Mouse (Mus musculus): ENCODE measurements around the gene Xaf1. TPM values are rescaled to one million over a fixed set of nuclear protein-coding genes. Genes with fewer than 3 reads are reported as not detected.

The Xaf1 gene
- polyA plus RNA-seq (2021) = 8.6 TPM

DNA sequence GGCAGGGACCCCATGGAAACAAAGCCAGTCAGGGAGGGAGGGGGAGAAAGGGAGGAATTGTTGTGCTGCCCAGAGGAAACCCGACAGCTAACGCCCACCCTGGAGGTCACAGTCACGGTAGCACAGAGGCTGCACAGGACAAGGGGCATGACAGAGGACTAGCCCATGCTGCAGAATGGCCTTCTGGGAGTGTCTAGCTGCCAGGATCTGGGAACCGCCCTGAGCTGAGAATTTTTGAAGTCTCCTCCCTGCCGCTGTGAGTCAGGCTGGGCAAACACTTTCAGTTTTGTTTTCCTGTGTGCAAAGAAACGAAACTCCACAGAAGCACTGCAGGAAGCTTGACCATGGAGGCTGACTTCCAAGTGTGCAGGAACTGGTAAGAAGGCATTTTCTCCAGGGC lies at the start of gene Xaf1:
Xaf1 (plus strand) TSS at position 296 of the 400 bp plus-strand sequence.
- ATAC-seq (peak; percentile 92), DNase-seq (ENCODE audit: low read depth, low spot score) (peak; percentile 33)
- TF ChIP-seq CTCF (IDR thresholded peaks at IDR 0.05) = no peak
- H3K27me3 ChIP-seq = no peaks in the 10 kb centered on the region
- ChIA-PET CTCF (interaction anchor here (1.3 to 2.6 kb wide), 4 partner anchors 13 to 43 kb away, joined by 3 to 8 read pairs (median 3); no protein-coding TSS in a partner anchor), POLR2A (interaction anchor here (1.0 to 1.5 kb wide), 2 partner anchors 10 to 33 kb away, joined by 3 read pairs; no protein-coding TSS in a partner anchor)
- in situ Hi-C loops (cut with MboI; ENCODE audit: low pct_unique_long_range_greater_than_20kb) = no loop called here

DNA sequence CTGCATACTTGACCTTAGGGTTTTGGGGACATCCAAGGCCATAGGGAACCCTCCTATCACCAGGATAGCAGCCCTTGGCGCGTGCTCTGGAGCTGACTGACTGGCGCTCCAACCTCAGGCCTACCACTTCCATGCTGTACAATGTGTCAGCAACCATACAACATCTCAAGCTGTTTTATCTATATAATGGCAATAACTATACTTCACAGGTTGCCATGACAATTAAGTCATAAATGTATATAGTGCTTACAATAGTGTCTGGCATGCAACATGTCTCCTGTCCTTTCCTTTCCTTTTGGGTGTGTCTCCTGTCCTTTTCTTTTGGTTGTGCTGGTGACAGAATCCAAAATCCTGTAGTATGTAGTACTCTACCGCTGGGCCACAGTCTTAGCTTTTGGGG lies 45.8 kb upstream of the Xaf1 start:
- H3K27me3 ChIP-seq = peaks cover 10% of the 10 kb centered on the region
- POLR2A ChIA-PET = no interaction called here
- in situ Hi-C loops (cut with MboI; ENCODE audit: low pct_unique_long_range_greater_than_20kb) = no loop called here
- no peak for DNase-seq (ENCODE audit: low read depth, low spot score)
- CTCF ChIA-PET = no interaction called here
- ATAC-seq = no peak
- no peak for TF ChIP-seq CTCF (IDR thresholded peaks at IDR 0.05)

GRCm38 (mm10) chr11:72256441-72256840 lies 45.0 kb upstream of the Xaf1 start:
- POLR2A ChIA-PET = no interaction called here
- CTCF ChIA-PET = no interaction called here
- H3K27me3 ChIP-seq = peaks cover 6% of the 10 kb centered on the region
- ATAC-seq (no peak), DNase-seq (ENCODE audit: low read depth, low spot score) (no peak)
- in situ Hi-C loops (cut with MboI; ENCODE audit: low pct_unique_long_range_greater_than_20kb) = no loop called here
- TF ChIP-seq CTCF (IDR thresholded peaks at IDR 0.05) = no peak

- CTCF ChIA-PET = interaction anchor here (1.0 kb wide), 1 partner anchor 50 kb away, joined by 4 read pairs; no protein-coding TSS in a partner anchor
- no peak for DNase-seq (ENCODE audit: low read depth, low spot score)
Measured at GRCm38 (mm10) chr11:72265483-72265882, 35.9 kb upstream of the Xaf1 start.

GRCm38 (mm10) chr11:72266207-72266959 lies 35.0 kb upstream of the Xaf1 start:
- ChIA-PET CTCF (interaction anchor here (0.6 to 1.0 kb wide), 3 partner anchors 18 to 49 kb away, joined by 3 to 4 read pairs (median 4); no protein-coding TSS in a partner anchor), POLR2A (no interaction called here)
- peak; percentile 87 for TF ChIP-seq CTCF (IDR thresholded peaks at IDR 0.05)
- peaks cover 23% of the 10 kb centered on the region for H3K27me3 ChIP-seq
- in situ Hi-C loops (cut with MboI; ENCODE audit: low pct_unique_long_range_greater_than_20kb) = loop anchor here (5.0 kb wide), 1 partner anchor 34 kb away; no protein-coding TSS in a partner anchor
- ATAC-seq = peak; percentile 79
- no peak for DNase-seq (ENCODE audit: low read depth, low spot score)

More at GRCm38 (mm10) chr11:72265483-72265882, 35.9 kb upstream of the Xaf1 start:
- peaks cover 23% of the 10 kb centered on the region for H3K27me3 ChIP-seq
- POLR2A ChIA-PET = no interaction called here
- in situ Hi-C loops (cut with MboI; ENCODE audit: low pct_unique_long_range_greater_than_20kb) = loop anchor here (5.0 kb wide), 1 partner anchor 33 kb away; no protein-coding TSS in a partner anchor
- no peak for TF ChIP-seq CTCF (IDR thresholded peaks at IDR 0.05)
- no peak for ATAC-seq

- no peak for DNase-seq (ENCODE audit: low read depth, low spot score)
- in situ Hi-C loops (cut with MboI; ENCODE audit: low pct_unique_long_range_greater_than_20kb) = loop anchor here (5.0 kb wide), 1 partner anchor 35 kb away; no protein-coding TSS in a partner anchor
- ChIA-PET CTCF (no interaction called here), POLR2A (no interaction called here)
- peaks cover 23% of the 10 kb centered on the region for H3K27me3 ChIP-seq
- TF ChIP-seq CTCF (IDR thresholded peaks at IDR 0.05) = no peak
- no peak for ATAC-seq
Measured at GRCm38 (mm10) chr11:72266960-72267560, 34.4 kb upstream of the Xaf1 start, which contains the start of gene Slc13a5. TSS of gene Slc13a5 (minus strand) at chr11:72267222.

DNA sequence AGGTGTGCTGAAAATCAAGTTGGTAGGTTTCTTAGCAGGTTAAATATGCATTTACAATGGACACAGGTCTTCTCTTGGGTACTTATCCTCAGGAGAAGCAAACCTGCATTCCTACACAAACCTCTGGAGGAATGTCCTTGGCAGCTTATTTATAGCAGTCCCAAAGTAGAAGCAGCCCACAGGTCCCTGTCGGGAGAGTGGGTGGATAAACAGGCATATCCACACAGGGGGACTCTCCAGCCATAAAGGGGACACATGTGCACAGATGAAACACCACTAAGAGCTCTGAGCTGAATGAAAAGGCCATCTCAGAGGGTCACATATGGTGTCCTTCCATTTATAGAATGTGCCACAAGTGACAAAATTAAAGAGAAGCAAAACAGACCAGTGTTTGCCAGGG lies 29.7 kb upstream of the Xaf1 start:
- no peak for ATAC-seq
- H3K27me3 ChIP-seq = peaks cover 5% of the 10 kb centered on the region
- ChIA-PET CTCF (no interaction called here), POLR2A (interaction anchor here (0.6 to 1.1 kb wide), 2 partner anchors 36 to 110 kb away, joined by 3 read pairs; no protein-coding TSS in a partner anchor)
- DNase-seq (ENCODE audit: low read depth, low spot score) = no peak
- TF ChIP-seq CTCF (IDR thresholded peaks at IDR 0.05) = no peak
- in situ Hi-C loops (cut with MboI; ENCODE audit: low pct_unique_long_range_greater_than_20kb) = no loop called here

GRCm38 (mm10) chr11:72273341-72273740 lies 28.1 kb upstream of the Xaf1 start:
- POLR2A ChIA-PET = no interaction called here

GRCm38 (mm10) chr11:72281143-72281851 lies 20.1 kb upstream of the Xaf1 start:
- DNase-seq (ENCODE audit: low read depth, low spot score) (no peak), ATAC-seq (no peak)
- no peaks in the 10 kb centered on the region for H3K27me3 ChIP-seq
- POLR2A ChIA-PET = no interaction called here
- in situ Hi-C loops (cut with MboI; ENCODE audit: low pct_unique_long_range_greater_than_20kb) = no loop called here
- CTCF ChIA-PET = interaction anchor here (1.7 kb wide), 1 partner anchor 60 kb away, joined by 5 read pairs; no protein-coding TSS in a partner anchor
- TF ChIP-seq CTCF (IDR thresholded peaks at IDR 0.05) = no peak

More at GRCm38 (mm10) chr11:72273341-72273740, 28.1 kb upstream of the Xaf1 start:
- DNase-seq (ENCODE audit: low read depth, low spot score) (no peak), ATAC-seq (no peak)
- CTCF ChIA-PET = no interaction called here
- peaks cover 5% of the 10 kb centered on the region for H3K27me3 ChIP-seq
- no peak for TF ChIP-seq CTCF (IDR thresholded peaks at IDR 0.05)
- in situ Hi-C loops (cut with MboI; ENCODE audit: low pct_unique_long_range_greater_than_20kb) = no loop called here

GRCm38 (mm10) chr11:72281852-72282400 lies 19.5 kb upstream of the Xaf1 start:
- ChIA-PET POLR2A (no interaction called here), CTCF (interaction anchor here (0.8 to 1.7 kb wide), 2 partner anchors 37 to 60 kb away, joined by 3 to 5 read pairs; no protein-coding TSS in a partner anchor)
- ATAC-seq (no peak), DNase-seq (ENCODE audit: low read depth, low spot score) (no peak)
- no peak for TF ChIP-seq CTCF (IDR thresholded peaks at IDR 0.05)
- no peaks in the 10 kb centered on the region for H3K27me3 ChIP-seq
- in situ Hi-C loops (cut with MboI; ENCODE audit: low pct_unique_long_range_greater_than_20kb) = no loop called here

All from Patski (cell line).